ENCODE assay signal across 11 mouse cellular contexts in genomic region chr7:30419561-30420499, GRCm38 (mm10). TPM values are rescaled to one million over a fixed set of nuclear protein-coding genes. Genes with fewer than 3 reads are reported as not detected.
DNase-seq lines count a peak whose midpoint lies in the region; ATAC-seq and TF ChIP-seq lines count a peak whose summit lies in the region.
"Had no signal": no experiment of that assay in that cellular context is flagged by ENCODE, and none has a peak within 500 bp of the region (broad histone marks: within the 10 kb centered on the region; RNA-seq: fewer than 3 reads in every experiment).

Hcst (minus strand) TSS chr7:30419854.

- H3K36me3 ChIP-seq in liver, embryonic 14.5 days (replicated peaks; ENCODE audit: control insufficient read depth, insufficient read depth, low read depth) = no peaks in the 10 kb centered on the region
- H3K36me3 ChIP-seq: midbrain, embryonic 12.5 days had no signal

- H3K9me3 ChIP-seq in liver, embryonic 14.5 days (ENCODE audit: control insufficient read depth, low read length) = no peaks in the 10 kb centered on the region

- H3K4me3 ChIP-seq in gastrocnemius, adult 2 months = peak within 1 kb of the TSS; percentile 7; the same call in 1 of the 2 replicates
- H3K4me3 ChIP-seq in liver, embryonic 14.5 days (ENCODE audit: insufficient read depth in 1 of 2, low read depth in 2 of 2, low read length in 2 of 2) = peak within 1 kb of the TSS in 1 of 2 experiments; percentile 35; a peak in 2 of 4 replicates
- H3K4me3 ChIP-seq: midbrain, embryonic 12.5 days had no signal

- peak within 1 kb of the TSS; percentile 22 for H3K4me2 ChIP-seq in liver, embryonic 14.5 days (ENCODE audit: low read depth)

- whole genome bisulfite sequencing in liver, embryonic 14.5 days (ENCODE audit: insufficient replicate concordance) = 8% methylated on average over 10 of the region's 10 CpGs

- no peak for TF ChIP-seq CTCF in gastrocnemius, adult 2 months (IDR thresholded peaks at IDR 0.05)
- TF ChIP-seq CTCF in liver, embryonic 14.5 days (IDR thresholded peaks at IDR 0.05; ENCODE audit: low read depth) = peak; percentile 31; the same call in 1 of the 2 replicates

- ATAC-seq in liver, embryonic 14.5 days (ENCODE audit: insufficient read depth) = peak; percentile 36; the same call in 1 of the 2 replicates
- ATAC-seq: forebrain, postnatal 0 days had no signal

- TF ChIP-seq EP300 in liver, embryonic 14.5 days (IDR thresholded peaks at IDR 0.05; ENCODE audit: low read depth) = no peak

- H3K27me3 ChIP-seq in liver, embryonic 14.5 days (ENCODE audit: control insufficient read depth, insufficient read depth, low read length) = peaks cover 4% of the 10 kb centered on the region; the same call in 1 of the 2 replicates

- intact Hi-C loops in gastrocnemius, adult 2 months (cut with DNase I) = no loop called here

- no peak for DNase-seq in gastrocnemius, adult 2 months
- DNase-seq in gastrocnemius, adult 18-20 months (ENCODE audit: low spot score) = no peak
- DNase-seq in MEL-GATA-1-ER (ENCODE audit: extremely low read depth, low read depth) = peak; percentile 71
- no peak for DNase-seq in liver, embryonic 14.5 days (ENCODE audit: low read depth in 3 of 3, low spot score in 3 of 3)
- DNase-seq in spleen, adult 18-20 months = peak; percentile 56 to 65
- DNase-seq in c-Kit-positive CD71-positive TER-119-positive erythroid progenitor cells, embryonic 14.5 days (ENCODE audit: low spot score) = no peak
- DNase-seq in testis, postnatal 10 days (ENCODE audit: low spot score) = no peak
- DNase-seq in urinary bladder, adult 2 months (ENCODE audit: low spot score) = no peak
- DNase-seq: cerebellum, adult 18-20 months; forebrain, postnatal 0 days had no signal

- peaks cover 0 to 17% of the 10 kb centered on the region in 2 experiments; a peak in 3 of 4 replicates for H3K4me1 ChIP-seq in liver, embryonic 14.5 days (replicated peaks; ENCODE audit: control insufficient read depth in 2 of 2, insufficient read depth in 2 of 2, low read length in 1 of 2)

- H3K27ac ChIP-seq in gastrocnemius, adult 2 months = peak within 1 kb of the TSS; percentile 57; the same call in 1 of the 2 replicates
- H3K27ac ChIP-seq in liver, embryonic 14.5 days = peak within 1 kb of the TSS; percentile 3; the same call in 1 of the 2 replicates
- H3K27ac ChIP-seq: midbrain, embryonic 12.5 days had no signal

- no peak within 1 kb of the TSS for H3K9ac ChIP-seq in liver, embryonic 14.5 days (replicated peaks)
- H3K9ac ChIP-seq: midbrain, embryonic 12.5 days had no signal

RNA-seq across cellular contexts. Expression of gene Hcst, which starts in this region (rescaled TPM):
- total RNA-seq in gastrocnemius, adult 2 months (2021) = not detected
- not detected for total RNA-seq in gastrocnemius, adult 18-20 months (2021)
- 3.3 and 4.7 TPM in 2 replicates for polyA plus RNA-seq in liver, embryonic 14.5 days (2012; rRNA removed)
- polyA plus RNA-seq in liver, embryonic 14.5 days (2014; fragmentation: Nextera tagmentation; extraction: Ambion mirVana) = 4.5 and 4.9 TPM in 2 replicates
- 3.3 and 3.8 TPM in 2 replicates for polyA plus RNA-seq in urinary bladder, adult 2 months (2012; rRNA removed)
- total RNA-seq: forebrain, postnatal 0 days had no signal
- polyA plus RNA-seq: midbrain, embryonic 12.5 days had no signal

Comparison
In these comparisons a context has a peak if more than half of its experiments do, and no peak if none do; other contexts are left out.
1. DNase-seq: peak in MEL-GATA-1-ER (single experiment) and spleen, adult 18-20 months (2 of 2); none in gastrocnemius, adult 2 months (single experiment), gastrocnemius, adult 18-20 months (single experiment), liver, embryonic 14.5 days (0 of 3), c-Kit-positive CD71-positive TER-119-positive erythroid progenitor cells, embryonic 14.5 days (single experiment), testis, postnatal 10 days (single experiment) and urinary bladder, adult 2 months (single experiment).